Mouse (Mus musculus): ENCODE measurements around the gene Cavin4. TPM values are rescaled to one million over a fixed set of nuclear protein-coding genes. Genes with fewer than 3 reads are reported as not detected.
"Not testable (repeated sequence)": the region's sequence is repeated elsewhere in the genome, so short reads cannot be mapped to it uniquely, and the experiment has no call there.

Gene Cavin4
- polyA plus RNA-seq, 1 experiment = 0.65 TPM

DNA sequence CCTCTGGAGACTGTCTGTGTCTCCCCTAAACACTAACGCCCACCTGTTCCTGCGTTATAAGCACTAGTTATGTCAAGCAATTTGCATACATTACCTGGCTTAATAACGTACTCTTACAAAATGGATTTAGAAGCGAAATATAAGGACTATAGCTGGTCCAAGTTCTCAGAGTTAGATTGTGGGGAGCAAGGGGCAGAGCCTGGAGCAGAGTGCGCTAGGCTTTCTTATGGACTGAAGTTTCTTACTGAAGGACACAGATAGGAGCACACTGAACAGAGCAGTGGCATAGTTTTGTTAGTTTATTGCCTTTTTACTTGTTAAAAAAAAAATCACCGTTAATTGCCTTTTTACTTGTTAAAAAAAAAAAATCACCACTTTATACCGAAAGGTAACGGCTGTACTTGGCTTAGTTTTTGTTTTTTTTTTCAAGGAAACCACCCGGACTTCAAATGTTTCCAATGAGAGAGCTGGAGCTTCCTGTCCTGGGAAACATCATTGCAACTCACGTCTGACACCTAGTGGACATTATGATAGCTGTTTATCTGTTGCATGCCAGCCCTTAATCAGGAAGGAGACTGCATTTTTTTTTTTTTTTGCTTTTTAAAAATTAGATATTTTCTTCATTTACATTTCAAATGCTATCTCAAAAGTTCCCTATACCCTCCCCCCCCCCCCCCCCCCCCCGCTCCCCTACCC lies 17.5 kb downstream of the Cavin4 start:
- Histone ChIP-seq H3K27me3 (ENCODE audit: control insufficient read depth, insufficient read depth, low read length) (no peaks in the 10 kb centered on the region), H3K4me1 (ENCODE audit: control insufficient read depth, insufficient read depth, low read length) (no peaks in the 10 kb centered on the region), H3K4me3 (replicated peaks; ENCODE audit: insufficient read depth, low read depth, low read length) (no peak overlapping the region), H3K27ac (ENCODE audit: insufficient read depth, low read length) (no peak overlapping the region)
- 38% methylated on average over 10 of the region's 11 CpGs for WGBS
- TF ChIP-seq CTCF (IDR thresholded peaks at IDR 0.05; ENCODE audit: borderline replicate concordance, insufficient read depth, low read depth, low read length) (peak; percentile 49; the same call in 1 of the 2 replicates), POLR2A (IDR thresholded peaks at IDR 0.05; ENCODE audit: borderline replicate concordance, insufficient read depth, low read length) (no peak)
- DNase-seq = peak in 1 of 2 experiments; percentile 41

DNA sequence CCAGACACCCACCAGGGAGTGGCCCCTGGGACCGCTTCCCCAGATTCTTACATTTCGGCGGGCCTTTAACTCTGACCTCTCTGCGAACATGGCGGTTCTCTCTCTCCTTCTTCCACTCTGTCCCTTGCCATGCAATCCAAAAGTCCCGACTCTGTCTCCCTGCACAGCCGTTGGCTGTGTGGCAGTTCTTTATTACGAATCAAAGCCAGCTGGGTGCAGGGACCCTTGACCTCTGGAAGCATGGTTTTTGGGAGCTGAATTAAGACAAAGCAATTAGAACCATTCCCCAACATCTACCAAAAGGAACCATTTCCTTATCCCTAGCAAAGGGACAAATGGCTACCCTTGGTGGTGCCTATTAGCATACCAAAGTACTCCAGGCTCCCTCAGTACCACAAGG lies 19.8 kb downstream of the Cavin4 start:
- no peaks in the 10 kb centered on the region for H3K4me1 ChIP-seq (ENCODE audit: control insufficient read depth, insufficient read depth, low read length)
- no peak for TF ChIP-seq CTCF (IDR thresholded peaks at IDR 0.05; ENCODE audit: borderline replicate concordance, insufficient read depth, low read depth, low read length)
- TF ChIP-seq POLR2A (IDR thresholded peaks at IDR 0.05; ENCODE audit: borderline replicate concordance, insufficient read depth, low read length) = no peak
- no peak for DNase-seq
- 73% methylated on average over 8 of the region's 8 CpGs for WGBS
- peak overlapping the region; percentile 50 for H3K4me3 ChIP-seq (replicated peaks; ENCODE audit: insufficient read depth, low read depth, low read length)
- H3K27ac ChIP-seq (ENCODE audit: insufficient read depth, low read length) = no peak overlapping the region
- H3K27me3 ChIP-seq (ENCODE audit: control insufficient read depth, insufficient read depth, low read length) = no peaks in the 10 kb centered on the region

DNA sequence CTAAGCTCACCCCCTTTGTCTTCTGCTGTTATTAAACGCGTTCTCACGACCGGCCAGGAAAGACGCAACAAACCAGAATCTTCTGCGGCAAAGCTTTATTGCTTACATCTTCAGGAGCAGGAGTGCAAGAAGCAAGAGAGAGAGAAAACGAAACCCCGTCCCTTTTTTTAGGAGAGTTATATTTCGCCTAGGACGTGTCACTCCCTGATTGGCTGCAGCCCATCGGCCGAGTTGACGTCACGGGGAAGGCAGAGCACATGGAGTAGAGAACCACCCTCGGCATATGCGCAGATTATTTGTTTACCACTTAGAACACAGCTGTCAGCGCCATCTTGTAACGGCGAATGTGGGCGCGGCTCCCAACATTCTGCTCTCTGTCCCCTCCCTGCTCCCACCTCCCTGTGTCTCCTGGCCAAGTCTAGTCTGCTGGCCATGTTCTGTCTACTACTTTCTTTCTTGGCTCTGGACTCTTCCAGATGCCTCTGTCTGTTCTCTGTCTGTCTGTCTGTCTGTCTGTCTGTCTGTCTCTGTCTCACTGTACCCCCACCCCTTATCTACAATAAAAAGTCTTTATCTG lies 20.4 kb downstream of the Cavin4 start:
- not testable (repeated sequence) for H3K27me3 ChIP-seq (ENCODE audit: control insufficient read depth, insufficient read depth, low read length); H3K4me1 ChIP-seq (ENCODE audit: control insufficient read depth, insufficient read depth, low read length); H3K27ac ChIP-seq (ENCODE audit: insufficient read depth, low read length); DNase-seq
- peak overlapping the region; percentile 50 for H3K4me3 ChIP-seq (replicated peaks; ENCODE audit: insufficient read depth, low read depth, low read length)
- WGBS = 82% methylated on average over 17 of the region's 21 CpGs

DNA sequence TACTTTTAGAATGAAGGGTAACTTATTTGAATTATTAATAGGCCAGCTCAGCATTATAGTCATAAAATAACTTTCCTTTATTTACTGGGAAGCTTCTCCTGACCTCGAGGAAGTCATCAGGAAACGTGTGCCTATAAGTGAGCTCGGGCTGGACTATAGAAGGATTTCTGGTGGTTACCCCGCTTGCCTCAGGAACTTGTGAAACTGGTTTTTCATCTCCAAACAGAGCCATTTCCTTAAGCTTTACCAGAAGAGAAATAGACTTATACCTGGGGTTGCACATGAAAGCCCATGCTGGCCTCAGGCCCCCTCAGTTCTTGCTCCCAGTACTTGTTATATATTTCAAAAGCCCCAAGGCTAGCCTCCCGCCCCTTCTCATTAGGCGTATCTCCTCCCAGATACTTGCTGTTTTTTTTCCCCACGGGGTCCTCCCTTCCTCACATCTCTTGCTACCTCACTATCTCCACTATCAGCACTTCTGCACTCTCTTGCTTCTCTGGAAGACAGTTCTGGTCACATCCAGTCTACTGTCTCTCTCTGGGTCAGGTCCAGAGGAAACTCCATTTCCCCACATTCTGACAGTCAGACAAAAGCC lies 21.4 kb downstream of the Cavin4 start:
- 91% methylated on average over 7 of the region's 7 CpGs for WGBS
- no peaks in the 10 kb centered on the region for H3K4me1 ChIP-seq (ENCODE audit: control insufficient read depth, insufficient read depth, low read length)
- TF ChIP-seq CTCF (IDR thresholded peaks at IDR 0.05; ENCODE audit: borderline replicate concordance, insufficient read depth, low read depth, low read length) (no peak), POLR2A (IDR thresholded peaks at IDR 0.05; ENCODE audit: borderline replicate concordance, insufficient read depth, low read length) (no peak)

DNA sequence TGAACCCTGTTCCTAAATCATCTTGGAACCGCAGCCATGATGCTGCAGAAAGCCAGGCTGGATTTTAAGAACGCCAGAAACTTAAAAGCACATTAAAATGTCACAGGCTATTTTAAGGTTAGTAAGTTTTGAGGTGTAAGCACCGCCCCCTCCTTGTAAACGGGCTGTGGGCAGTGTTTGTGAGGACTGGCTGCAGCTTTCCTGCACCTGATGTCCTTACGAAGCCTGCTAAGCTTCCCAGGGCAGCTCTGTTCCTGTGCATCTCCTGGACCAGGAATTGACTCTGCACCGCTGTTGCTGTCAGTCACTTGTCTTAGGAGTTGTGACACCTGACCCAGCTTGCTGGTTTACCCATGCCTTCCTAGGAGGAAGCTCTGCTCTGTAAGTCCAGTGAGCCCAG lies 24.8 kb downstream of the Cavin4 start:
- no peak overlapping the region for H3K27ac ChIP-seq (ENCODE audit: insufficient read depth, low read length)
- H3K4me1 ChIP-seq (ENCODE audit: control insufficient read depth, insufficient read depth, low read length) = no peaks in the 10 kb centered on the region
- no peak overlapping the region for H3K4me3 ChIP-seq (replicated peaks; ENCODE audit: insufficient read depth, low read depth, low read length)
- 90% methylated on average over 6 of the region's 6 CpGs for WGBS
- no peak for DNase-seq
- H3K27me3 ChIP-seq (ENCODE audit: control insufficient read depth, insufficient read depth, low read length) = no peaks in the 10 kb centered on the region
- no peak for TF ChIP-seq POLR2A (IDR thresholded peaks at IDR 0.05; ENCODE audit: borderline replicate concordance, insufficient read depth, low read length)
- no peak for TF ChIP-seq CTCF (IDR thresholded peaks at IDR 0.05; ENCODE audit: borderline replicate concordance, insufficient read depth, low read depth, low read length)

More for the DNA sequence above, 21.4 kb downstream of the Cavin4 start:
- Histone ChIP-seq H3K4me3 (replicated peaks; ENCODE audit: insufficient read depth, low read depth, low read length) (no peak overlapping the region), H3K27me3 (ENCODE audit: control insufficient read depth, insufficient read depth, low read length) (no peaks in the 10 kb centered on the region), H3K27ac (ENCODE audit: insufficient read depth, low read length) (no peak overlapping the region)
- DNase-seq = no peak

GRCm38 (mm10) chr4:48690640-48691039 lies 27.3 kb downstream of the Cavin4 start:
- Histone ChIP-seq H3K27ac (ENCODE audit: insufficient read depth, low read length) (no peak overlapping the region), H3K4me3 (replicated peaks; ENCODE audit: insufficient read depth, low read depth, low read length) (no peak overlapping the region), H3K27me3 (ENCODE audit: control insufficient read depth, insufficient read depth, low read length) (no peaks in the 10 kb centered on the region), H3K4me1 (ENCODE audit: control insufficient read depth, insufficient read depth, low read length) (no peaks in the 10 kb centered on the region)
- TF ChIP-seq POLR2A (IDR thresholded peaks at IDR 0.05; ENCODE audit: borderline replicate concordance, insufficient read depth, low read length) = no peak
- TF ChIP-seq CTCF (IDR thresholded peaks at IDR 0.05; ENCODE audit: borderline replicate concordance, insufficient read depth, low read depth, low read length) = peak; percentile 32; the same call in 1 of the 2 replicates
- 8% methylated on average over 9 of the region's 9 CpGs for WGBS
- DNase-seq = peak; percentile 83 to 90

- no peak overlapping the region for H3K27ac ChIP-seq (ENCODE audit: insufficient read depth, low read length)
- DNase-seq = peak; percentile 41 to 53
- 41% methylated on average over 7 of the region's 7 CpGs for WGBS
Observed at GRCm38 (mm10) chr4:48691793-48692437, 28.6 kb downstream of the Cavin4 start.

More at GRCm38 (mm10) chr4:48691793-48692437, 28.6 kb downstream of the Cavin4 start:
- Histone ChIP-seq H3K27me3 (ENCODE audit: control insufficient read depth, insufficient read depth, low read length) (no peaks in the 10 kb centered on the region), H3K4me1 (ENCODE audit: control insufficient read depth, insufficient read depth, low read length) (no peaks in the 10 kb centered on the region), H3K4me3 (replicated peaks; ENCODE audit: insufficient read depth, low read depth, low read length) (no peak overlapping the region)
- peak; percentile 74 for TF ChIP-seq CTCF (IDR thresholded peaks at IDR 0.05; ENCODE audit: borderline replicate concordance, insufficient read depth, low read depth, low read length)
- no peak for TF ChIP-seq POLR2A (IDR thresholded peaks at IDR 0.05; ENCODE audit: borderline replicate concordance, insufficient read depth, low read length)
